8 mouse cellular contexts compared by ENCODE assay signal in the genomic region with DNA sequence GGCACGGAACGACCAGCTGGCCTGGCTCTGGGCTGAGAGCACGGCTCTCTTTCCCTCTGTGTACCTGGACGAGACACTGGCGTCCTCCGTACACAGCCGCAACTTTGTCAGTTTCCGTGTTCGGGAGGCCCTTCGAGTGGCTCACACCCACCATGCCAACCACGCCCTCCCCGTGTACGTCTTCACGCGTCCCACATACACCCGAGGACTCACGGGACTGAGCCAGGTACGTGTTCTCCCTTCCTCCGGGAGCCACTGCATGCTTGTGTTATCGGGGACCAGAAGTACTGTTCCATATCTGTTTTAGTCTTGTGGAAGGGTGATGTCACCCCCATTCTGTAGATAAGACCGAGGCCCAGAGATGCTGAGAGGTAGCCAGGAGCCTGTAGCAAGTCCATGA. TPM values are rescaled to one million over a fixed set of nuclear protein-coding genes. Genes with fewer than 3 reads are reported as not detected.
DNase-seq lines count a peak whose midpoint lies in the region; ATAC-seq lines count a peak whose summit lies in the region.

No protein-coding gene starts in this region.

- peaks cover 54% of the 10 kb centered on the region for H3K4me1 ChIP-seq in kidney, embryonic 15.5 days
- peaks cover 23% of the 10 kb centered on the region for H3K4me1 ChIP-seq in forebrain, embryonic 11.5 days (replicated peaks; ENCODE audit: control insufficient read depth, insufficient read depth, low read length)
- H3K4me1 ChIP-seq in limb, embryonic 15.5 days, result peaks cover 53% of the 10 kb centered on the region
- H3K4me1 ChIP-seq in neural tube, embryonic 15.5 days, result peaks cover 42% of the 10 kb centered on the region

- DNase-seq in kidney, adult 11 months, result no peak
- peak; percentile 52 for DNase-seq in forebrain, embryonic 11.5 days (ENCODE audit: low spot score)
- no peak for DNase-seq in left cerebral cortex, adult 9 months (ENCODE audit: low spot score in 2 of 2)
- no peak for DNase-seq in embryo, embryonic 11 days

- H3K9ac ChIP-seq in kidney, embryonic 15.5 days, result peak overlapping the region; percentile 80; the same call in 1 of the 2 replicates
- H3K9ac ChIP-seq in forebrain, embryonic 11.5 days (ENCODE audit: low read length), result peak overlapping the region; percentile 94; the same call in 1 of the 2 replicates
- no peak overlapping the region; the same call in 1 of the 2 replicates for H3K9ac ChIP-seq in limb, embryonic 15.5 days
- 0 out of 2 replicates have a peak overlapping the region, but pooled peaks have one; percentile 86 for H3K9ac ChIP-seq in neural tube, embryonic 15.5 days (replicated peaks)

- 90% methylated on average over 21 of the region's 21 CpGs for WGBS in kidney, embryonic 15.5 days
- WGBS in forebrain, embryonic 11.5 days, result 90% methylated on average over 21 of the region's 21 CpGs
- 86% methylated on average over 21 of the region's 21 CpGs for WGBS in limb, embryonic 15.5 days
- WGBS in neural tube, embryonic 15.5 days, result 95% methylated on average over 21 of the region's 21 CpGs

- H3K4me2 ChIP-seq in kidney, embryonic 15.5 days, result peak overlapping the region; percentile 72
- H3K4me2 ChIP-seq in forebrain, embryonic 11.5 days (ENCODE audit: low read depth, low read length, severe bottlenecking), result peak overlapping the region; percentile 81
- peak overlapping the region; percentile 69 for H3K4me2 ChIP-seq in limb, embryonic 15.5 days
- H3K4me2 ChIP-seq in neural tube, embryonic 15.5 days, result peak overlapping the region; percentile 69

- ATAC-seq in kidney, embryonic 15.5 days (replicated peaks; ENCODE audit: low FRiP score), result no peak
- ATAC-seq in forebrain, embryonic 11.5 days (replicated peaks; ENCODE audit: low FRiP score), result no peak
- ATAC-seq in limb, embryonic 15.5 days (ENCODE audit: insufficient number of reproducible peaks, low FRiP score, low TSS enrichment, low read depth), result no peak
- ATAC-seq in neural tube, embryonic 15.5 days (ENCODE audit: low FRiP score), result no peak
- ATAC-seq in inflammation-experienced regulatory T-cells, adult 6 months, result no peak

- H3K9me3 ChIP-seq in kidney, embryonic 15.5 days (replicated peaks), result no peaks in the 10 kb centered on the region
- no peaks in the 10 kb centered on the region; the same call in 1 of the 2 replicates for H3K9me3 ChIP-seq in forebrain, embryonic 11.5 days (ENCODE audit: control insufficient read depth, low read length)
- H3K9me3 ChIP-seq in limb, embryonic 15.5 days, result no peaks in the 10 kb centered on the region
- no peaks in the 10 kb centered on the region for H3K9me3 ChIP-seq in neural tube, embryonic 15.5 days (replicated peaks)

- H3K36me3 ChIP-seq in kidney, embryonic 15.5 days, result peaks cover 50% of the 10 kb centered on the region
- peaks cover 25% of the 10 kb centered on the region for H3K36me3 ChIP-seq in forebrain, embryonic 11.5 days (ENCODE audit: control insufficient read depth, insufficient read depth, low read length)
- H3K36me3 ChIP-seq in limb, embryonic 15.5 days, result peaks cover 37% of the 10 kb centered on the region
- H3K36me3 ChIP-seq in neural tube, embryonic 15.5 days, result peaks cover 36% of the 10 kb centered on the region

- peak overlapping the region; percentile 86 for H3K4me3 ChIP-seq in kidney, embryonic 15.5 days (replicated peaks)
- H3K4me3 ChIP-seq in forebrain, embryonic 11.5 days (ENCODE audit: low read depth, low read length), result peak overlapping the region; percentile 79; the same call in 1 of the 2 replicates
- peak overlapping the region; percentile 84 for H3K4me3 ChIP-seq in limb, embryonic 15.5 days
- H3K4me3 ChIP-seq in neural tube, embryonic 15.5 days (replicated peaks), result peak overlapping the region; percentile 85; the same call in 1 of the 2 replicates

- no peak overlapping the region for H3K27ac ChIP-seq in kidney, embryonic 15.5 days
- H3K27ac ChIP-seq in forebrain, embryonic 11.5 days (ENCODE audit: low read depth, low read length), result no peak overlapping the region
- H3K27ac ChIP-seq in limb, embryonic 15.5 days, result no peak overlapping the region
- H3K27ac ChIP-seq in neural tube, embryonic 15.5 days (replicated peaks), result no peak overlapping the region

- H3K27me3 ChIP-seq in kidney, embryonic 15.5 days, result no peaks in the 10 kb centered on the region
- no peaks in the 10 kb centered on the region for H3K27me3 ChIP-seq in forebrain, embryonic 11.5 days (ENCODE audit: control insufficient read depth, insufficient read depth, low read length)
- no peaks in the 10 kb centered on the region for H3K27me3 ChIP-seq in limb, embryonic 15.5 days
- H3K27me3 ChIP-seq in neural tube, embryonic 15.5 days (replicated peaks), result no peaks in the 10 kb centered on the region

RNA-seq across cellular contexts. Expression of a gene that starts 3.1 kb away (rescaled TPM):
- polyA plus RNA-seq in kidney, embryonic 15.5 days (2015; fragmentation: Nextera tagmentation; extraction: Ambion mirVana), result 111 and 117 TPM in 2 replicates
- 129 and 139 TPM in 2 replicates for polyA plus RNA-seq in forebrain, embryonic 11.5 days (2014; fragmentation: Nextera tagmentation; extraction: Ambion mirVana)
- 101 and 104 TPM in 2 replicates for polyA plus RNA-seq in limb, embryonic 15.5 days (2015; fragmentation: Nextera tagmentation; extraction: Ambion mirVana)
- 56.0 and 57.3 TPM in 2 replicates for polyA plus RNA-seq in neural tube, embryonic 15.5 days (2015; fragmentation: Nextera tagmentation; extraction: Ambion mirVana)
- 10 to 100 TPM in 2 of 3 experiments, 1 to 10 TPM in 1; 8.2 to 13.9 (median 10.3) TPM for polyA plus RNA-seq in inflammation-experienced regulatory T-cells, adult 6 months (2017; shearing (Covaris generic))

RNA-seq across cellular contexts. Expression of a gene that starts 5.9 kb away (rescaled TPM):
- 8.6 and 10.5 TPM in 2 replicates for polyA plus RNA-seq in kidney, embryonic 15.5 days (2015; fragmentation: Nextera tagmentation; extraction: Ambion mirVana)
- 6.0 and 6.2 TPM in 2 replicates for polyA plus RNA-seq in forebrain, embryonic 11.5 days (2014; fragmentation: Nextera tagmentation; extraction: Ambion mirVana)
- polyA plus RNA-seq in limb, embryonic 15.5 days (2015; fragmentation: Nextera tagmentation; extraction: Ambion mirVana), result 12.8 and 13.7 TPM in 2 replicates
- polyA plus RNA-seq in neural tube, embryonic 15.5 days (2015; fragmentation: Nextera tagmentation; extraction: Ambion mirVana), result 8.5 and 11.0 TPM in 2 replicates
- 1 to 10 TPM; 2.9 to 7.0 (median 5.8) TPM for polyA plus RNA-seq in inflammation-experienced regulatory T-cells, adult 6 months (2017; shearing (Covaris generic))

RNA-seq across cellular contexts. Expression of a gene that starts 7.8 kb away (rescaled TPM):
- polyA plus RNA-seq in kidney, embryonic 15.5 days (2015; fragmentation: Nextera tagmentation; extraction: Ambion mirVana), result 46.5 and 46.8 TPM in 2 replicates
- 81.9 and 93.0 TPM in 2 replicates for polyA plus RNA-seq in forebrain, embryonic 11.5 days (2014; fragmentation: Nextera tagmentation; extraction: Ambion mirVana)
- 35.9 and 37.3 TPM in 2 replicates for polyA plus RNA-seq in limb, embryonic 15.5 days (2015; fragmentation: Nextera tagmentation; extraction: Ambion mirVana)
- 112 and 125 TPM in 2 replicates for polyA plus RNA-seq in neural tube, embryonic 15.5 days (2015; fragmentation: Nextera tagmentation; extraction: Ambion mirVana)
- 1 to 10 TPM; 5.3 to 8.5 (median 7.7) TPM for polyA plus RNA-seq in inflammation-experienced regulatory T-cells, adult 6 months (2017; shearing (Covaris generic))

RNA-seq across cellular contexts. Expression of a gene that starts 7.8 kb away (rescaled TPM):
- 16.0 and 19.3 TPM in 2 replicates for polyA plus RNA-seq in kidney, embryonic 15.5 days (2015; fragmentation: Nextera tagmentation; extraction: Ambion mirVana)
- 11.3 and 15.2 TPM in 2 replicates for polyA plus RNA-seq in forebrain, embryonic 11.5 days (2014; fragmentation: Nextera tagmentation; extraction: Ambion mirVana)
- polyA plus RNA-seq in limb, embryonic 15.5 days (2015; fragmentation: Nextera tagmentation; extraction: Ambion mirVana), result 17.6 and 21.4 TPM in 2 replicates
- polyA plus RNA-seq in neural tube, embryonic 15.5 days (2015; fragmentation: Nextera tagmentation; extraction: Ambion mirVana), result 16.9 and 19.7 TPM in 2 replicates
- 10 to 100 TPM; 13.8 to 23.8 (median 19.2) TPM for polyA plus RNA-seq in inflammation-experienced regulatory T-cells, adult 6 months (2017; shearing (Covaris generic))

RNA-seq across cellular contexts. Expression of a gene that starts 9.8 kb away (rescaled TPM):
- polyA plus RNA-seq in kidney, embryonic 15.5 days (2015; fragmentation: Nextera tagmentation; extraction: Ambion mirVana), result 1.3 TPM in 2 replicates
- polyA plus RNA-seq in forebrain, embryonic 11.5 days (2014; fragmentation: Nextera tagmentation; extraction: Ambion mirVana), result 0.39 TPM in 1 of 2 replicates, not detected in the other
- 1.6 and 1.8 TPM in 2 replicates for polyA plus RNA-seq in limb, embryonic 15.5 days (2015; fragmentation: Nextera tagmentation; extraction: Ambion mirVana)
- polyA plus RNA-seq in neural tube, embryonic 15.5 days (2015; fragmentation: Nextera tagmentation; extraction: Ambion mirVana), result 2.0 and 2.2 TPM in 2 replicates
- 1 to 10 TPM in 1 of 3 experiments, under 1 TPM in 2; 0.59 to 1.7 (median 0.94) TPM for polyA plus RNA-seq in inflammation-experienced regulatory T-cells, adult 6 months (2017; shearing (Covaris generic))
